Mouse (Mus musculus) limb, embryonic 14.5 days (tissue): ENCODE measurements at regions not wholly inside any gene's neighbourhood (a gene's known extent, or its start where the extent isn't known, plus 50 kb on each side); places are given as distances from the start of the nearest gene placed in this dataset.

Source experiments
- ATAC-seq: fragments of 200-750 bp; cut with Nextera tagmentation; 2 replicates; pipeline ENCODE4 v1.8.0; 2017; ENCODE audit warnings: low read depth, moderate number of reproducible peaks, moderate TSS enrichment; ENCODE audit not compliant: low FRiP score
- DNase-seq: peaks from one replicate; pipeline ENCODE4 v3.0.0-alpha.2; 2015; ENCODE audit warnings: low spot score
- H3K27ac ChIP-seq: fragments of 300-500 bp; sonication (generic); replicated peaks from 2 replicates; pipeline ENCODE4 v1.5.1; 2014; ENCODE audit warnings: low read depth, mild to moderate bottlenecking, low read length, moderate library complexity, mixed read lengths
- H3K27me3 ChIP-seq: fragments of 300-500 bp; sonication (generic); 2 replicates; pipeline ENCODE4 v1.6.1; 2014; ENCODE audit warnings: low read length, mixed read lengths; ENCODE audit not compliant: control insufficient read depth, insufficient read depth
- H3K36me3 ChIP-seq: fragments of 300-500 bp; sonication (generic); 2 replicates; pipeline ENCODE4 v1.6.1; 2014; ENCODE audit warnings: mild to moderate bottlenecking, low read length, moderate library complexity, mixed read lengths; ENCODE audit not compliant: control insufficient read depth, insufficient read depth
- H3K4me1 ChIP-seq: fragments of 300-500 bp; sonication (generic); 2 replicates; pipeline ENCODE4 v1.6.1; 2014; ENCODE audit warnings: antibody characterized with exemption, low read length, mixed read lengths; ENCODE audit not compliant: control insufficient read depth, insufficient read depth
- H3K4me2 ChIP-seq: fragments of 300-500 bp; sonication (generic); replicated peaks from 2 replicates; pipeline ENCODE4 v1.6.1; 2014; ENCODE audit warnings: low read depth, mild to moderate bottlenecking, low read length, moderate library complexity; ENCODE audit not compliant: severe bottlenecking
- H3K4me3 ChIP-seq: fragments of 300-500 bp; sonication (generic); replicated peaks from 2 replicates; pipeline ENCODE4 v1.5.1; 2014; ENCODE audit warnings: low read length
- H3K9ac ChIP-seq: fragments of 300-500 bp; sonication (generic); 2 replicates; pipeline ENCODE4 v1.6.1; 2014; ENCODE audit warnings: mild to moderate bottlenecking, low read depth, low read length, moderate library complexity; ENCODE audit not compliant: severe bottlenecking
- H3K9me3 ChIP-seq: fragments of 300-500 bp; sonication (generic); 2 replicates; pipeline ENCODE4 v1.6.1; 2016; ENCODE audit warnings: low read length; ENCODE audit not compliant: control insufficient read depth
- POLR2A ChIP-seq: fragments of 200-500 bp; IDR thresholded peaks from 2 replicates; pipeline ENCODE4 v1.8.0; 2012; ENCODE audit warnings: inconsistent platforms, mild to moderate bottlenecking, moderate library complexity, borderline replicate concordance; ENCODE audit not compliant: insufficient read depth, insufficient read length; ENCODE audit errors: extremely low read depth
- WGBS: fragments of 180-500 bp; shearing (Covaris S2); extraction: QIAGEN DNeasy Blood & Tissue Kit; methylation state at CpG from one replicate; pipeline ENCODE4 v1.1.7; 2014; 5-methylcytosine and 5-hydroxymethylcytosine counted together

DNA sequence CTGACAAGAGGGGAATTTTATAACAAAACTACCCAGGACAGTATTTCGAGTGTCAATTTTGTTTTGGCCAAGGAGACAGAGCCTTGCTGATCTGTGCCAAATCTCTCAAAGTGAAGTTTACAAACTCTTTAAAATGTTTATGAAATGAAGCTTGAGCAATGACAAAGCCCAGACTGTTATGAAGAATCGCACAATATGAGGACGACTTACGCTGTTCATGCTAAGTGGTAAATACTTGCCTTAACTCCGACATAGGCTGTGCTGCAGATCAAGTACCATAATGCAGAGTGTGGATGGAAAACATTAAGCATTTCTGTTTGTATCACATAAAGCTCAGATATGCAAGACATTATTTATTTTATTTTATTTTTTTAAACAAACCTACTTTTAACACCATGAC is 169.8 kb upstream of the Dcn start:
- no peak for ATAC-seq
- H3K4me2 ChIP-seq = no peak overlapping the region
- no peak overlapping the region for H3K27ac ChIP-seq
- H3K9ac ChIP-seq = no peak overlapping the region
- WGBS = 82% methylated on average over 5 of the region's 5 CpGs
- no peaks in the 10 kb centered on the region for H3K36me3 ChIP-seq
- H3K4me3 ChIP-seq = no peak overlapping the region
- no peaks in the 10 kb centered on the region for H3K27me3 ChIP-seq
- no peaks in the 10 kb centered on the region for H3K9me3 ChIP-seq
- H3K4me1 ChIP-seq = peaks cover 6% of the 10 kb centered on the region
- DNase-seq = no peak
- no peak for TF ChIP-seq POLR2A

DNA sequence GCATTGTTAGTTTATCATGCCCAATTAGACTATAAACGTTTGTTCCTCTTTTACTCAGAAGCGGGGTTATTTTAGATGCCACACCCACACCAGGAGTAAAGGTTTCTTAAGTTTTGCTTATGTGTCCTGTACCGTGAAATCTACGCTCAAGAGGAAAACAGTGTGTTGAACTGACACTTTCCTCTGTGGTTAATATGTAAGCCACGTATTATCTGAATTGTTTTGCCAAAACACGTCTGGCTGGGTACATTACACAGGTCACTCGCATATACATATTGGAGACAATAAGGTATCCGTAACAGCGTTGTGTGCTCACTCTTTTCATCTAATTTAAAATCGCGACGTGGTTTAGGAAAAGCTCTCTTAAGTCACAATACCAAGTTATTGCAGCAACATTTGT is 166.9 kb upstream of the Dcn start:
- no peaks in the 10 kb centered on the region for H3K27me3 ChIP-seq
- H3K4me1 ChIP-seq = peaks cover 10% of the 10 kb centered on the region
- ATAC-seq = no peak
- H3K4me3 ChIP-seq = peak overlapping the region; percentile 43
- peak overlapping the region; percentile 62 for H3K9ac ChIP-seq
- 26% methylated on average over 12 of the region's 12 CpGs for WGBS
- H3K36me3 ChIP-seq = no peaks in the 10 kb centered on the region
- no peaks in the 10 kb centered on the region for H3K9me3 ChIP-seq
- peak overlapping the region; percentile 95 for H3K27ac ChIP-seq
- no peak for TF ChIP-seq POLR2A
- DNase-seq = no peak
- peak overlapping the region; percentile 54 for H3K4me2 ChIP-seq

DNA sequence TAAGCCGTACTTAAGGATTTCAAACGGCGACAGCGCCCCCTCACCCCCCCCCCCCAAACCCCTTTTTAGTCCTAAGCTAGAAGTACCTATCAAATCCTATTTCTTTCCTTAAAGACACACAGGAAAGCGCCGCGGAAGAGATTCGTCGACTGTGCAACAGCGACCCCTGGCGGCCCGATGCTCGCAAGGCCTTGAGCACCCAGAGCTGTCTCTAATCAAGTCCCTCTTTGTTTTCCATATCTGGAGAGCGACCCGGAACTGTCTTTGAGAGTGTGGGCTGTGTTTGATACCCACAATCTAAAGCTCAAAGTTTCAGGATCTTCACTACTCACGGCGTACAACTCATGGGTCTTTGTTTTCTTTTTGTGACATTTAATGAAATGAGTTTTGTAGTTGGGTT is 166.4 kb upstream of the Dcn start:
- no peaks in the 10 kb centered on the region for H3K36me3 ChIP-seq
- peak overlapping the region; percentile 62 for H3K9ac ChIP-seq
- H3K4me2 ChIP-seq = peak overlapping the region; percentile 54
- H3K4me3 ChIP-seq = peak overlapping the region; percentile 43
- H3K9me3 ChIP-seq = no peaks in the 10 kb centered on the region
- ATAC-seq (peak; percentile 89), DNase-seq (peak; percentile 97)
- peak overlapping the region; percentile 95 for H3K27ac ChIP-seq
- H3K4me1 ChIP-seq = peaks cover 10% of the 10 kb centered on the region
- H3K27me3 ChIP-seq = no peaks in the 10 kb centered on the region
- no peak for TF ChIP-seq POLR2A
- WGBS = 0% methylated on average over 17 of the region's 17 CpGs

- ATAC-seq = peak; percentile 92
- TF ChIP-seq POLR2A = 0 out of 2 replicates have a peak, but pooled peaks have one; percentile 27
- peak overlapping the region; percentile 54 for H3K4me2 ChIP-seq
- no peaks in the 10 kb centered on the region for H3K9me3 ChIP-seq
- H3K4me1 ChIP-seq = peaks cover 10% of the 10 kb centered on the region
- DNase-seq = peak; percentile 93
- no peaks in the 10 kb centered on the region for H3K27me3 ChIP-seq
- peak overlapping the region; percentile 43 for H3K4me3 ChIP-seq
- no peaks in the 10 kb centered on the region for H3K36me3 ChIP-seq
- H3K27ac ChIP-seq = peak overlapping the region; percentile 95
- peak overlapping the region; percentile 62 for H3K9ac ChIP-seq
- under 1% methylated on average over 13 of the region's 13 CpGs for WGBS
These were observed 166.0 kb upstream of the Dcn start for GRCm38 (mm10) chr10:97313407-97313901.

GRCm38 (mm10) chr10:97332639-97333038 is 146.8 kb upstream of the Dcn start:
- 51% methylated on average over 2 of the region's 2 CpGs for WGBS
- no peak for ATAC-seq

DNA sequence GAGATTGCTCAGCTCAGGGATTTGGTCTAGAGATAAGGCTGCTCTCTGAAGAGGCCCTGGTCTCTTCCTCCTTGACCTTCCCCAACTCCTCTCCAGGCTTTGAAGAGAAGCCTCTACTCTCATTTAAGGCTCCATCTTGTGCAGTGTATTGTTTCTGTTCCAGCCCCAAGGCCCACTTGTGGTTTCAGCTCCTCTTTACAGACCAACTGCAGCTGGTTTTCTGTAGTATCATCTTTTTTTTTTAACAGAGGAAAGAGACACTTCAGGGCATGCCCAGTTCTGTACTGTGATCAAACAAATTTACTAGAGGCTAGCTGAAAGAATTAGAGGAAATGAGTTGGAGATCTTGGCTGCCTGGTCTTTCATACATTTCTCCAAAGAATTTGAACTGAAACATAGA is 145.4 kb upstream of the Dcn start:
- no peaks in the 10 kb centered on the region for H3K36me3 ChIP-seq
- ATAC-seq (no peak), DNase-seq (no peak)
- TF ChIP-seq POLR2A = no peak
- no peak overlapping the region for H3K27ac ChIP-seq
- H3K4me1 ChIP-seq = peaks cover 16% of the 10 kb centered on the region
- no peaks in the 10 kb centered on the region for H3K9me3 ChIP-seq
- H3K9ac ChIP-seq = no peak overlapping the region
- no peaks in the 10 kb centered on the region for H3K27me3 ChIP-seq
- H3K4me2 ChIP-seq = no peak overlapping the region
- no peak overlapping the region for H3K4me3 ChIP-seq

More at GRCm38 (mm10) chr10:97332639-97333038, 146.8 kb upstream of the Dcn start:
- no peaks in the 10 kb centered on the region for H3K27me3 ChIP-seq
- no peaks in the 10 kb centered on the region for H3K9me3 ChIP-seq
- no peaks in the 10 kb centered on the region for H3K36me3 ChIP-seq
- H3K9ac ChIP-seq = no peak overlapping the region
- no peak for TF ChIP-seq POLR2A
- DNase-seq = no peak
- no peak overlapping the region for H3K4me3 ChIP-seq
- H3K4me2 ChIP-seq = no peak overlapping the region
- H3K4me1 ChIP-seq = peaks cover 16% of the 10 kb centered on the region
- H3K27ac ChIP-seq = peak overlapping the region; percentile 27; the same call in 1 of the 2 replicates
